Mouse (Mus musculus) forebrain, postnatal 0 days (tissue): ENCODE measurements around the gene Ccdc54. TPM values are rescaled to one million over a fixed set of nuclear protein-coding genes. Genes with fewer than 3 reads are reported as not detected.
A peak's percentile ranks its signal among the peaks of the same experiment; 100 is the strongest.

Experiments used
- ATAC-seq: fragments of 200-750 bp; cut with Nextera tagmentation; 2 replicates; pipeline ENCODE4 v1.8.0; 2017; ENCODE audit warnings: mild to moderate bottlenecking, moderate library complexity
- DNase-seq: peaks from one replicate; pipeline ENCODE4 v3.0.0-alpha.2; 2015
- H3K27ac ChIP-seq: fragments of 300-500 bp; sonication (generic); 2 replicates; pipeline ENCODE4 v1.5.1; 2014; ENCODE audit warnings: low read depth, mild to moderate bottlenecking, antibody characterized with exemption, low read length, moderate library complexity, mixed read lengths
- H3K27me3 ChIP-seq: fragments of 300-500 bp; sonication (generic); 2 replicates; pipeline ENCODE4 v1.6.1; 2014; ENCODE audit warnings: mild to moderate bottlenecking, low read length, mixed read lengths; ENCODE audit not compliant: insufficient read depth
- H3K36me3 ChIP-seq: fragments of 300-500 bp; sonication (generic); 2 replicates; pipeline ENCODE4 v1.6.1; 2014; ENCODE audit warnings: mild to moderate bottlenecking, moderate library complexity; ENCODE audit not compliant: insufficient read depth
- H3K4me1 ChIP-seq: fragments of 300-500 bp; sonication (generic); 2 replicates; pipeline ENCODE4 v1.6.1; 2014; ENCODE audit warnings: antibody characterized with exemption; ENCODE audit not compliant: insufficient read depth
- H3K4me2 ChIP-seq: fragments of 300-500 bp; sonication (generic); 2 replicates; pipeline ENCODE4 v1.6.1; 2014; ENCODE audit warnings: low read depth, mild to moderate bottlenecking, moderate library complexity
- H3K4me3 ChIP-seq: fragments of 300-500 bp; sonication (generic); 2 replicates; pipeline ENCODE4 v1.5.1; 2014; ENCODE audit warnings: low read depth, low read length, mixed read lengths
- H3K9ac ChIP-seq: fragments of 300-500 bp; sonication (generic); 2 replicates; pipeline ENCODE4 v1.6.1; 2014; ENCODE audit warnings: mild to moderate bottlenecking
- H3K9me3 ChIP-seq: fragments of 300-500 bp; sonication (generic); 2 replicates; pipeline ENCODE4 v1.6.1; 2016; ENCODE audit warnings: low read length
- CTCF ChIP-seq: sonication (generic); IDR thresholded peaks from 2 replicates; pipeline ENCODE4 v1.5.1; 2016; ENCODE audit warnings: antibody characterized with exemption, control low read depth, low read depth
- WGBS: fragments of 180-500 bp; shearing (Covaris S2); extraction: QIAGEN DNeasy Blood & Tissue Kit; methylation state at CpG from one replicate; pipeline ENCODE4 v1.1.7; 2014; 5-methylcytosine and 5-hydroxymethylcytosine counted together
- polyA plus RNA-seq: library from polyadenylated mRNA; unstranded; fragments of >200 nt; fragmentation: Nextera tagmentation; extraction: Ambion mirVana; gene quantifications from 2 replicates; pipeline ENCODE4 v1.2.1, GENCODE M21; 2015
- total RNA-seq: library from RNA; depleted of rRNA; stranded (reverse); fragments of >200 nt; gene quantifications from 2 replicates; pipeline ENCODE4 v1.2.3, GENCODE M21; 2014; rRNA removed

Ccdc54 gene
- total RNA-seq (not detected in 2 replicates), polyA plus RNA-seq (not detected in 2 replicates)

DNA sequence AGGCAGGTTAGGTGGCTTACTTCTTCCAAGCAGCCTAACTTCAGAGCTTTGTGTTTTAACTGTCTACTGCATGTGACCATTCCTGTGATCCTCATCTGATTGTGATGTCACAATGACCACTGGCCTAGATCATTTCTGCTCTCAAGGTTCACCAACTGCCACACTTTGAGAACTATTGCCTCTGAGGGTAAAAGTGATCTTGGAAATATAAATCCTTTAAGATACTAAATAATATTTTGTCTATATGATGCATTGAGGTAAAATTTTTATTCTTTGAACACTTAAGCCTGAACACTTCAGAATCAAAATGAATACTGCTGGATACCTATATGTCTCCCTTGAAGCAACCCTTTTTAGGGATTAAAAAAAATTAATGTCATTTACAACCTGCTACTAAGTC is at the start of gene Ccdc54:
Gene Ccdc54 (minus strand): TSS at position 101 of the 400 bp plus-strand sequence.
- Histone ChIP-seq H3K4me2 (no peak within 1 kb of the TSS), H3K4me1 (no peaks in the 10 kb centered on the region), H3K27ac (no peak within 1 kb of the TSS), H3K9ac (no peak within 1 kb of the TSS), H3K9me3 (no peaks in the 10 kb centered on the region), H3K4me3 (no peak within 1 kb of the TSS), H3K36me3 (no peaks in the 10 kb centered on the region), H3K27me3 (no peaks in the 10 kb centered on the region)
- TF ChIP-seq CTCF: no peak
- ATAC-seq (no peak), DNase-seq (no peak)

DNA sequence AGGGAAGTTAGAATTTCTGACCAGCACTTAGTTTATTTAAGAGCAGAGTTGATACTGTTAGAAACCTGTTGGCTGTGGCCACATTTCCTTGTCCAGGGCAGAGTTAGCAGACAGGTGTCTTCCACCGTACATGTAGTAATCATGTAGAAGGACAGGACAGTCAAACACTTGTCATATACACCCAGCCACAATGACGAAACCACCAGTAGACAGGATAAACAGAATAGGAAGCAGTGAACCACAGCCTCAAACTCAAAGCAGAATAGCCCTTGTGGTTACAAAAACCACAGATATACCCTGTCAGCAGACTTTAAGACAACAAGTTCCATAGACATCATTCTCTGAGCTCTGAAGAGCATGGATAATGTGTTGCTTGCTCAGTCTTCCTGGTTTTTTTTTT is 41.6 kb upstream of the Ccdc54 start:
- Histone ChIP-seq H3K4me1 (no peaks in the 10 kb centered on the region), H3K4me2 (no peak overlapping the region), H3K9ac (no peak overlapping the region), H3K36me3 (no peaks in the 10 kb centered on the region), H3K27me3 (no peaks in the 10 kb centered on the region), H3K4me3 (no peak overlapping the region), H3K9me3 (no peaks in the 10 kb centered on the region), H3K27ac (no peak overlapping the region)
- no peak for TF ChIP-seq CTCF
- DNase-seq: no peak
- 94% methylated on average over 2 of the region's 2 CpGs for WGBS
- no peak for ATAC-seq

DNA sequence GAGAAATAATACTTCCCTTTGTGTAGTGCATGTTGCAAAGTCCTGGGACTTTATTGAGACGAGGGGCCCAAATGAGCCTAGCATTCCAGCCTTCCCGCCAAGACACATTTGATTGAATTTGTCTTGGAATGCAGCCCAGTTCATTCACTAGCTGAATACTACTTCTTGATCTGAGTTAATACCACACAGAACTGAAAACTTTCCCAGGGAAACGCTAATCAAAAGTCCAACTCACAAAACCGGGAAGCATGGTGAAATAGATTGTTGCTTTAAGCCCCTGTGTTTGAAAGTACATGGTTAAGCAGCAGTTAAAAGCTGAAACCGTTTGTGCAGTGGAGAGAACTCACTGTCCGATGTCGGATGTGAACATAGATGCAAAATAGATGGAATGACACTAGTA is 24.6 kb upstream of the Ccdc54 start:
- no peak overlapping the region for H3K27ac ChIP-seq
- no peak overlapping the region for H3K9ac ChIP-seq
- TF ChIP-seq CTCF: no peak
- H3K36me3 ChIP-seq: no peaks in the 10 kb centered on the region
- no peak overlapping the region for H3K4me2 ChIP-seq
- H3K27me3 ChIP-seq: no peaks in the 10 kb centered on the region
- no peak overlapping the region for H3K4me3 ChIP-seq
- H3K4me1 ChIP-seq: no peaks in the 10 kb centered on the region
- DNase-seq (peak; percentile 41), ATAC-seq (peak; percentile 50; the same call in 1 of the 2 replicates)
- no peaks in the 10 kb centered on the region for H3K9me3 ChIP-seq
- WGBS: 10% methylated on average over 7 of the region's 7 CpGs

DNA sequence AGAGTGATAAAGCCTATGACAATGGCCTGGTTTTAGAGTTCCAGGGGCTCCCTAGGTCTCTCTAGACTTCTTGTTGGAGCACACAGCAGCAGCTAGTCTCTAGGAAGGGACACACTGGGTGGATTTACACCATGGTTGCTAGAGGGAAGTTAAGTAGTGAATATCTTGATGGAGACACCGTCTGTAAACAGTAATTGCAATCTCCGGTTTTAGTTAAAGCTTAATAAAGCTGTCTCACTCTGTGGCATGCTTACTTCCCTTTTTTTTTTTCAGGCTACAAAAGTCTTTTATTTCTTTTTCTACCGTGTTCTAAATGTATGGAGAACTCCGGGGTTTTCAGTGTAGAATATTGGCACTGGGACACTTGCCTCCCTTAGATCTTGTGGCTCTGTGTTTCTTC is 22.0 kb upstream of the Ccdc54 start:
- WGBS: 27% methylated on average over 4 of the region's 4 CpGs
- ATAC-seq: no peak
- no peak for TF ChIP-seq CTCF
- H3K9ac ChIP-seq: no peak overlapping the region
- H3K9me3 ChIP-seq: no peaks in the 10 kb centered on the region
- H3K4me1 ChIP-seq: no peaks in the 10 kb centered on the region
- H3K27me3 ChIP-seq: no peaks in the 10 kb centered on the region
- H3K4me3 ChIP-seq: no peak overlapping the region
- no peaks in the 10 kb centered on the region for H3K36me3 ChIP-seq
- no peak overlapping the region for H3K4me2 ChIP-seq
- no peak for DNase-seq
- no peak overlapping the region for H3K27ac ChIP-seq

DNA sequence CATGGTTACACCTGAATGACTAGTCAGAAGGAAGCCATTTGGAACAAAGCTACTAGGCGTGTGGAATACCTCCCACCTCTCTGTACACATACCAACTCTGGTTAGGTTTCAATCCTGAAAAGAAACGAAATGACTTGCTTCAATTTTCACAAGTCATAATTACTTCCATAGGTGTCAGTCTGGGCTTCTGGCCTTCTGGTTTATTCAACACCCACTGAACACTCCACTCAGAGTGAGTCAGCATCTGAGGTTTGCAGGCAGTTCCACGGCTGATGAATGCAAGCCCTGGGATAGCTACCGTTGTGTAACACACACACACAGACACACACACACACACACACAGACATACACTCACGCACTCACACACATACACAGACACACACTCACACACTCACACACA is 19.6 kb upstream of the Ccdc54 start:
- ATAC-seq: peak; percentile 16; the same call in 1 of the 2 replicates
- H3K9ac ChIP-seq: no peak overlapping the region
- no peak overlapping the region for H3K4me2 ChIP-seq
- DNase-seq: no peak
- H3K36me3 ChIP-seq: no peaks in the 10 kb centered on the region
- no peaks in the 10 kb centered on the region for H3K4me1 ChIP-seq
- H3K27ac ChIP-seq: no peak overlapping the region
- 71% methylated on average over 5 of the region's 5 CpGs for WGBS
- H3K4me3 ChIP-seq: no peak overlapping the region
- no peak for TF ChIP-seq CTCF
- H3K9me3 ChIP-seq: no peaks in the 10 kb centered on the region
- no peaks in the 10 kb centered on the region for H3K27me3 ChIP-seq

DNA sequence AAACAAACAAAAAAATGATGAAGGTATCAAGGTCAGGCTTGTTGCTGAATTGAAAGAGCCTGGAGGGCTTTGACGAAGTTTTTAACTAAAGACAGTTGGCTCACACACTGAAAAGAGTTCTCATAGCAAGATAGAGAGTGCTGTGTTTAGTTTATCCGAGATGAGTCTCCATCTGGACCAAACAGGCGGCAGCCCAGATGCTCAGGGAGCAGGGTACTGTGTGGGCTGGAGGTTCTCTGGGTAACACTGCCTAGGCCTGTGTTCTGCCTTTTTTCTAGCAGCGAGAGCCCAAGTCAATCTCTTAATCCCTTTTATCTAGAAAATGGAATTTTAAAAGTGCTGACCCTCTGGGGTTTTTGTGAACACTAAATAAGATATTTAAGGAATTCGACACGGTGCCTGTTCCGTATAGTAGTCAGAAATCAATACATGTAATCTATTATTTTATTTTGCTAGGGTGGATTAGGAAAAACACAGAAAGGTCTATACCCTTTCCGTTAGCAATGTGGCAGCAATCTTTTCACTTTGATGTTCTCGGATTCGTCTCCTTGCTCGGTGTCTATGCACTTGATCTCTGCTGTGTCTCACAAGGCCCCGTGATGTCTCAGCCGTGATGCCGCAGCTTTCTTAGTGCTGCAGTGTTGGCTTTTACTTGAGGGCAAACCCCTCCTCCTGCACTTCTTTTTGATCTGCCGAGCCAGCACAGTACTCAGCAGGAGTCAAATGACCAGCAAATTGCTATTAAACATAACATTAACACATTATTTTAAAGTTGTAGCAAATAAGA is 17.0 kb upstream of the Ccdc54 start:
- TF ChIP-seq CTCF: no peak
- H3K9ac ChIP-seq: no peak overlapping the region
- H3K4me2 ChIP-seq: no peak overlapping the region
- no peaks in the 10 kb centered on the region for H3K27me3 ChIP-seq
- no peaks in the 10 kb centered on the region for H3K9me3 ChIP-seq
- 49% methylated on average over 15 of the region's 15 CpGs for WGBS
- ATAC-seq (peak; percentile 71), DNase-seq (peak; percentile 39)
- H3K4me1 ChIP-seq: no peaks in the 10 kb centered on the region
- no peaks in the 10 kb centered on the region for H3K36me3 ChIP-seq
- H3K4me3 ChIP-seq: no peak overlapping the region
- no peak overlapping the region for H3K27ac ChIP-seq

DNA sequence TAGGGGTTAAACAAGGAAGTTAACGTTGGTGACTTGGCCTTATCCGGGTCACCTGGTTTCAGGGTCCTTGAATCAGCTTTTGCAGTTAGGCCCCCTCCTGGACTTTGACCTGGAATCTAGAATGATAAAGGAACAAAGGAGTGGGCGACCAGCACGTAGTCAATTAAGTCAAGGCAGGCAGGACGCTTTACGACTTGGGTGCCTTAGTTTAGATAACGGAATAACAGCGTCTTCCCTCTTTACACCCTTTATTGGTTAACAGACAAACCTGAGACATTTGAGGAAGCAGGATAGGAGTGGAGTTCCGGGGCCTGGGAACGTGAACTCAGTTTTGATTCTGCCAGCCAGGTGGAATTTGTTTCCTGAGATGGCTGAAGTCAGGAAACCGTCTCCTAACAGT is 13.9 kb upstream of the Ccdc54 start:
- DNase-seq (no peak), ATAC-seq (no peak)
- Histone ChIP-seq H3K9ac (no peak overlapping the region), H3K27me3 (no peaks in the 10 kb centered on the region), H3K4me3 (no peak overlapping the region), H3K9me3 (no peaks in the 10 kb centered on the region), H3K36me3 (no peaks in the 10 kb centered on the region), H3K4me1 (no peaks in the 10 kb centered on the region), H3K27ac (no peak overlapping the region), H3K4me2 (no peak overlapping the region)
- no peak for TF ChIP-seq CTCF
- WGBS: 79% methylated on average over 11 of the region's 11 CpGs
